Mouse (Mus musculus) hindbrain, embryonic 15.5 days (tissue): ENCODE data around the gene Pacsin2. TPM values are rescaled to one million over a fixed set of nuclear protein-coding genes. Genes with fewer than 3 reads are reported as not detected.
"Not testable (repeated sequence)": the region's sequence is repeated elsewhere in the genome, so short reads cannot be mapped to it uniquely, and the experiment has no call there.

Source experiments
- ATAC-seq: fragments of 200-750 bp; cut with Nextera tagmentation; 2 replicates; pipeline ENCODE4 v1.8.0; 2017; ENCODE audit warnings: low read depth, moderate number of reproducible peaks, moderate TSS enrichment; ENCODE audit not compliant: low FRiP score
- H3K27ac ChIP-seq: fragments of 300-500 bp; sonication (generic); replicated peaks from 2 replicates; pipeline ENCODE4 v1.5.1; 2015; ENCODE audit warnings: mild to moderate bottlenecking, inconsistent platforms
- H3K27me3 ChIP-seq: fragments of 300-500 bp; sonication (generic); 2 replicates; pipeline ENCODE4 v1.6.1; 2015; ENCODE audit warnings: control low read depth, inconsistent platforms
- H3K36me3 ChIP-seq: fragments of 300-500 bp; sonication (generic); 2 replicates; pipeline ENCODE4 v1.6.1; 2015; ENCODE audit warnings: control low read depth, inconsistent platforms
- H3K4me1 ChIP-seq: fragments of 300-500 bp; sonication (generic); replicated peaks from 2 replicates; pipeline ENCODE4 v1.6.1; 2015; ENCODE audit warnings: control low read depth, inconsistent platforms
- H3K4me2 ChIP-seq: fragments of 300-500 bp; sonication (generic); 2 replicates; pipeline ENCODE4 v1.6.1; 2015; ENCODE audit warnings: moderate library complexity, mild to moderate bottlenecking, inconsistent platforms
- H3K4me3 ChIP-seq: fragments of 300-500 bp; sonication (generic); 2 replicates; pipeline ENCODE4 v1.5.1; 2015; ENCODE audit warnings: mild to moderate bottlenecking, inconsistent platforms
- H3K9ac ChIP-seq: fragments of 300-500 bp; sonication (generic); 2 replicates; pipeline ENCODE4 v1.6.1; 2015; ENCODE audit warnings: inconsistent platforms
- H3K9me3 ChIP-seq: fragments of 300-500 bp; sonication (generic); 2 replicates; pipeline ENCODE4 v1.6.1; 2016; ENCODE audit warnings: control low read depth, inconsistent platforms
- WGBS: fragments of 180-500 bp; shearing (Covaris S2); methylation state at CpG from one replicate; pipeline ENCODE4 v1.1.7; 2015; 5-methylcytosine and 5-hydroxymethylcytosine counted together
- polyA plus RNA-seq: library from polyadenylated mRNA; unstranded; fragments of >200 nt; fragmentation: Nextera tagmentation; extraction: Ambion mirVana; gene quantifications from 2 replicates; pipeline ENCODE4 v1.2.1, GENCODE M21; 2015

Gene Pacsin2
- polyA plus RNA-seq, 1 experiment from 2014 or later, result 31.7 TPM

DNA sequence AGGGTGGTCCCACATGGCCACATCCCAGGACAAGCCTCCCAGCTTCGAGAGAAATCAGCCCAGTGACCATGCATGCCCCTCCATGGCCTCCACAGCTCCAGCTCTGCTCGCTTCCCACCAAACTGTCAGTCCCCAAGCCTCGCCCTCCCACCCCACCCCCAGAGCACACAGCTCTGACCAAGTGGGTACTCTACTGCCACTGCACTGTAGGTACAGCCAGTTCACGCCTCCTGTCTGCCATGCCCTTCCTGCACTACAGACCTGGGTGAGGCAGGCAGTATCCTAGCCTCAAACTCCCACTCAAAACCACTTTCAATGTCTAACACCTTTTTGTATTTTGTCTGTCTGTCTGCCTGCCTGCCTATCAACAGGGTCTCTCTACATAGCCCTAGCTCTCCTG is 53.7 kb downstream of the Pacsin2 start:
- 91% methylated on average over 4 of the region's 4 CpGs for WGBS
- Histone ChIP-seq H3K4me3 (no peak overlapping the region), H3K27ac (no peak overlapping the region), H3K4me1 (no peaks in the 10 kb centered on the region), H3K27me3 (no peaks in the 10 kb centered on the region), H3K9me3 (no peaks in the 10 kb centered on the region), H3K9ac (no peak overlapping the region), H3K36me3 (no peaks in the 10 kb centered on the region), H3K4me2 (no peak overlapping the region)
- ATAC-seq, result no peak

DNA sequence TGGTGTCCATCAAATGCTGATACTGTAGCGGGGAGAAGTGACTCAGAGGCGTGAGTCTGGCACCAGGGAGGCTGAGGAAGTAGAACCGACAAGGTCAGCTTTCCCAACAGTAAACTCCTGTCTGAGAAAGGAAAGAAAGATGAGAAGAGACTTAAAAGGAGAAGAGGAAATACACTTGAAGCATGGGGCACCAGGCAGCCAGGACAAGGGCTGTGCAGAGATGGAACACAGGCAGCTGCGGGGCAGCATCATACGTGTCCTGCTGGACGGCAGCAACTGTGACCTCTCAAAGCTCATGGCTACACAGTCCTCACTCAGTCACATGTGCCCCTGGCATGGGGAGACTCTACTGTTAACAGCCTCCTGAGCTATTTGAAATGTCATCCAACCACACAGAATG is 54.1 kb downstream of the Pacsin2 start:
- H3K27me3 ChIP-seq, result no peaks in the 10 kb centered on the region
- no peaks in the 10 kb centered on the region for H3K4me1 ChIP-seq
- 76% methylated on average over 6 of the region's 6 CpGs for WGBS
- H3K36me3 ChIP-seq, result no peaks in the 10 kb centered on the region
- ATAC-seq, result no peak
- H3K9me3 ChIP-seq, result no peaks in the 10 kb centered on the region
- no peak overlapping the region for H3K4me2 ChIP-seq
- H3K9ac ChIP-seq, result no peak overlapping the region
- H3K27ac ChIP-seq, result no peak overlapping the region
- no peak overlapping the region for H3K4me3 ChIP-seq

DNA sequence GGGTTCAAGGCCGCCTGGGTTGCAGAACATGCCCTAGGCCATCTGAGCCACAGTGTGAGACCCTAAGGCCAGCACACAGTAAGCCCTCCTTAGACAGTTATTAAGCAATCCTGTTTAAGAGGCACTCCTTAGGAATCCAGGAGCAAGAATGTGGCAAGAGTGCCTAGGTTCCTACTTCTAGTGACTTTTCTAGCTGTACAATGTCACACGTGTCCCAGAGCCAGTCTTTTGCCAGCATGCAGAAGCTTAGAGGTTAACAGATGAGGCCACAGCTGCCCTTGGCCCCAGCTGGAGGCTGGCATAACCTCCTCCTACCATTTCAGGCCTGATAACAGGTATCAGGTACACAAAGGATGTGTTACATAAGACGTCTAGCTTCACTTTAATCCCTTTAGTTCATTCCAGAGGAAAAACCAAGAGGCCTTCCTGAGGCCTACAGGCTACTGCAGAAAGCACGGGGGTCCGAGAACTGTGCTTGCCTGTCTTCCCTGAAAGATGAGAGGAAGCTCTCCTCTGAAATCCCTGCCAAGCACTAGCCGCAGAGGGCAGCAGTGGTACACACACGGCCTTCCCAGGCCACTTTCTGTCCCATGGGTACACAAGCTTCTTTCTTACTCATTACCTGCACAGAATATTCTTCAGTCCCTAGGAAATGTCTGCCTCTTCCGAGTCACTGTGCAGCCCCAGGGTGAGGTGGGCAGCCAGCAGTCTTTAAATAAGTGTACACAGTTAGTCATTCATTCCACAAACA is 55.5 kb downstream of the Pacsin2 start:
- Histone ChIP-seq H3K9me3 (no peaks in the 10 kb centered on the region), H3K36me3 (no peaks in the 10 kb centered on the region), H3K9ac (no peak overlapping the region), H3K4me2 (no peak overlapping the region), H3K27ac (no peak overlapping the region), H3K4me3 (no peak overlapping the region), H3K27me3 (no peaks in the 10 kb centered on the region), H3K4me1 (no peaks in the 10 kb centered on the region)
- 80% methylated on average over 8 of the region's 8 CpGs for WGBS
- no peak for ATAC-seq

DNA sequence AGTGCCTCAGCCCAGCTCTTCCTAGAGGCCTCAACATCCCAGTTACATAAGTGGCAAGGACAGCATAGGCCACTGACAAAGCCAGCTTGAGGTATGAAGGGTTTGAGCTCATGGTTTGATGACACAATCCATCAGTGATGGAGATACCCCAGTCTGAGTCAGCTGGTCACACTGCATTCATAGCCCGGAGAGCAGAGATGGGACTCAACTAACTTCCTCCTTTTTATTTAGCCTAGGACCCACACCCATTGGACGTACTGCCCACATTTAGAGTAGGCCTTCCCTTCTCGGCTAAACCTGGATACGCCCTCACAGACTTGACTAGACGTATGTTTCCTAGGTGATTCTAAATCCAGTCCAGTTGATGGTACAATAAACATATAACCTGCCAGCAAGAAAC is 56.2 kb downstream of the Pacsin2 start:
- no peaks in the 10 kb centered on the region for H3K27me3 ChIP-seq
- H3K4me1 ChIP-seq, result no peaks in the 10 kb centered on the region
- H3K4me2 ChIP-seq, result no peak overlapping the region
- H3K9me3 ChIP-seq, result no peaks in the 10 kb centered on the region
- H3K9ac ChIP-seq, result no peak overlapping the region
- ATAC-seq, result no peak
- 86% methylated on average over 5 of the region's 5 CpGs for WGBS
- H3K27ac ChIP-seq, result no peak overlapping the region
- H3K4me3 ChIP-seq, result no peak overlapping the region
- no peaks in the 10 kb centered on the region for H3K36me3 ChIP-seq

DNA sequence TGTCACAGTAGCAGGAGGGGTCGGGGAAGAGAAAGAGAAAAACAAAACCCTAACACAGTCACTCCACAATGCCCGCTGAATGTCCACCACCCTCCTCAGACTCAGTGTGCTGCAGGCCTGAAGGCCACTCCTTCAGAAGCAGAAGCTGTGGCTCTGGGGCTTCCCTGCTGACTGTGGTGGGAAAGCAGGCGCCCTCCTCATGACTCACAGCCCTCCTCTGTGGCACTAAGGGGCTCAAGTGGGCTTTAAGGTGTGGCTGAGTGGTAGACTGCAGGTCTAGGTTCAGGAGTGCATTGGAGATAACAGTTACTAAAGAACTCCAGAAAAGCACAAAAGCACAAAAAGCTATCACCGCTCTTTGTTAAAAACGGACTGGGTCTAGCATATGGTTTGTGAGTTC is 56.9 kb downstream of the Pacsin2 start:
- 81% methylated on average over 5 of the region's 5 CpGs for WGBS
- ATAC-seq, result no peak
- H3K4me3 ChIP-seq, result no peak overlapping the region
- H3K27ac ChIP-seq, result no peak overlapping the region
- no peaks in the 10 kb centered on the region for H3K9me3 ChIP-seq
- H3K27me3 ChIP-seq, result no peaks in the 10 kb centered on the region
- no peaks in the 10 kb centered on the region for H3K4me1 ChIP-seq
- no peaks in the 10 kb centered on the region for H3K36me3 ChIP-seq
- no peak overlapping the region for H3K4me2 ChIP-seq
- H3K9ac ChIP-seq, result no peak overlapping the region

DNA sequence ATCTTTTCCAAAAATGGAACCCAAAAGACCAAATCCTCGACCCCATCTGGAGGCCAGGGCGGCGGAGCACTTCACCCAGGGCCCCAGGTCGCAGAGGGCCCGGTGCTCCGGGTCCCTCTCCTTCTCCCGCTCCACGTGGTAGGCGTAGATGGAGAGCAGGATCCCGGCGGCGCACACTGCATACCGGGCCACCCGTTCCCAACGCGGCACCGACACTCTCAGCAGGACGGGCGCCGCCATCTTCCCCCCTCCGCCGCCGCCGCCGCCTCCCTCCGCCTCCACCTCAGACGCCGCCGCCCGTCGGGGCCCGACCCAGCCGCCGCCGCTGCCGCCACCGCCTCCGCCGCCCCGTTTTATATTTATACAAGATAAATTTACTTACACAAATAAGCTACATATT is 58.5 kb downstream of the Pacsin2 start:
- WGBS, result 92% methylated on average over 16 of the region's 40 CpGs
- H3K36me3 ChIP-seq, H3K27me3 ChIP-seq, H3K27ac ChIP-seq, H3K4me2 ChIP-seq, H3K4me1 ChIP-seq, H3K9ac ChIP-seq, H3K9me3 ChIP-seq, H3K4me3 ChIP-seq: not testable (repeated sequence)
- ATAC-seq, result peak; percentile 59; the same call in 1 of the 2 replicates

DNA sequence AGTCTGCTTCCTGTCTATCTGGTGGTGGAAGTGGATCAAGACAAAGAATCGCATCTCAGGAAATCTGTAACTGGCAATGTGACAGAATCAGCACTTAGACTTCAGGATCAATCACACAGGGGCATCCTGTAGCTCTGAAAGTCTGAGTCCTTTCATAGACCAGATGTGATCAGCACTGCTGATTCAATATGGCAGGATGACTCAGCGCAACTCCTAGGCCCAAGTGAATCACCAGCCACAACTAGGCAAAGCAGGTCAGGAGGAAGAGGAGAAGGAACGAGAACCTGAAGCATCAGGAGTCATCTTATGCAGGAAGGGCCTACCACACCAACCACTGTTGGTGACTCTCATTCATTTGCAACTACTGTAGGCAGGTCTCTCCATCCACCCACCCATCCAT is 60.4 kb downstream of the Pacsin2 start:
- H3K4me1 ChIP-seq, result no peaks in the 10 kb centered on the region
- no peak overlapping the region for H3K9ac ChIP-seq
- ATAC-seq, result no peak
- H3K9me3 ChIP-seq, result no peaks in the 10 kb centered on the region
- WGBS, result 96% methylated on average over 3 of the region's 3 CpGs
- no peaks in the 10 kb centered on the region for H3K27me3 ChIP-seq
- no peak overlapping the region for H3K27ac ChIP-seq
- no peak overlapping the region for H3K4me2 ChIP-seq
- H3K36me3 ChIP-seq, result no peaks in the 10 kb centered on the region
- no peak overlapping the region for H3K4me3 ChIP-seq

DNA sequence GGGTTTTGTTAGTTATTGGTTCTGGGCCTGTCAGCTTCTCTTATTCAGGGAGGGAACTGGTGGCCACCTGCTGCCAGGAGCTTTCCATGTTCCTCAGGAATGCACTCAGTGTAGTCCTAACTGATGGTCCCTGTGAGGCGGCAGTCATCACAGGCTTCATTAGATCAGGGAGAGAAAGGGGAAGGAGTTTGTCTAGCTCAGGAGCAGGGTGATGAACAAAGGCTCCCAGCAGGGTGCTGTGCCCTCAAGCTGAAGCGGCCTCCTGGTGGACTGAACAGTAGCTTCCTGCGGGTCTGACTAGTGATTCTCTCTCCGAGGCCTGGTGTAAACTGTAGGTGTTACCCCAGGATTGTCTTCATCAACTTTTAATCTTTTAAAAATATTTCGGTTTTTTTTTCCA is 61.4 kb downstream of the Pacsin2 start:
- Histone ChIP-seq H3K9me3 (no peaks in the 10 kb centered on the region), H3K4me1 (no peaks in the 10 kb centered on the region), H3K4me2 (no peak overlapping the region), H3K27me3 (no peaks in the 10 kb centered on the region), H3K9ac (no peak overlapping the region), H3K36me3 (no peaks in the 10 kb centered on the region), H3K27ac (no peak overlapping the region), H3K4me3 (no peak overlapping the region)
- no peak for ATAC-seq
- 43% methylated on average over 5 of the region's 5 CpGs for WGBS

DNA sequence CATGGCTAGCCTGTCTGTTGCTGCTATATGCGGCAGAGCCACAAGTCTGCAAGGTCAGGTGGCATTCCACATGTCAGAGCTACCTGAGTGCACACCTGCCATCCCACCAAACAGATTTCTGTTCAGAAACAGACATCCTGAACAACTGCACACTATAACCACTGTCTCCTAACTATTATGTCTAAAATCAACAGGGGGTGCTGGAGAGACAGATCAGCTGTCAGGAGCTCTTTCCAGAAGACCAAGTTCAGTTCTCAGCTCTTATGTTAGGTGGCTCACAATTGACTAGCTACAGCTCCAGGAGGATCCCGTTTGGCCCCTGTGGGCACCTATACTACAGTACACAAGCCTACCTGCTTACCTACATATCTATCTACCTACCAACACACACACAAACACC is 71.7 kb downstream of the Pacsin2 start:
- Histone ChIP-seq H3K9me3 (no peaks in the 10 kb centered on the region), H3K4me3 (no peak overlapping the region), H3K27me3 (no peaks in the 10 kb centered on the region), H3K9ac (no peak overlapping the region), H3K4me1 (no peaks in the 10 kb centered on the region), H3K36me3 (no peaks in the 10 kb centered on the region), H3K4me2 (no peak overlapping the region), H3K27ac (no peak overlapping the region)
- 85% methylated on average over 2 of the region's 2 CpGs for WGBS
- ATAC-seq, result no peak

DNA sequence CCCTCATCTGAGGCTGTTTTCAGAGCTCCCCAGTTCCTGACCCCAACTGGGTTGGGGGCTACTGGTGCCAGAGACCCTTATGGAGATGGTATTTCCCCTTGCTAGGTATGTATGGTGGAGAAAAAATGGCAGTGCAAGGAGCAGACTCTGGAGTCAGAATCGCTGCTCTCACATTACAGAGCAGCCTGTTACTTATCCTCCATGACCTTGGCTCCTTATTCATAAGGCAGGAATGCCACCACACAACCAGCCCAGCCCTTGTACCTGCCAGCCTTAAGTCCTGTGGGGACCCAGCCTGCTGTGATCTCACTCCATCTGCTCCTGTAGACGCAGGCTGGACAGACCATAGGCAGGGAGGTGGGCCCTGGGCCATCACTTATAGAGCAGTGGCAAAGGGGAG is 76.5 kb downstream of the Pacsin2 start:
- 86% methylated on average over 2 of the region's 2 CpGs for WGBS
- H3K27ac ChIP-seq, result no peak overlapping the region
- H3K27me3 ChIP-seq, result no peaks in the 10 kb centered on the region
- ATAC-seq, result no peak
- no peaks in the 10 kb centered on the region for H3K4me1 ChIP-seq
- H3K9me3 ChIP-seq, result no peaks in the 10 kb centered on the region
- no peak overlapping the region for H3K4me2 ChIP-seq
- H3K36me3 ChIP-seq, result no peaks in the 10 kb centered on the region
- H3K9ac ChIP-seq, result no peak overlapping the region
- no peak overlapping the region for H3K4me3 ChIP-seq

DNA sequence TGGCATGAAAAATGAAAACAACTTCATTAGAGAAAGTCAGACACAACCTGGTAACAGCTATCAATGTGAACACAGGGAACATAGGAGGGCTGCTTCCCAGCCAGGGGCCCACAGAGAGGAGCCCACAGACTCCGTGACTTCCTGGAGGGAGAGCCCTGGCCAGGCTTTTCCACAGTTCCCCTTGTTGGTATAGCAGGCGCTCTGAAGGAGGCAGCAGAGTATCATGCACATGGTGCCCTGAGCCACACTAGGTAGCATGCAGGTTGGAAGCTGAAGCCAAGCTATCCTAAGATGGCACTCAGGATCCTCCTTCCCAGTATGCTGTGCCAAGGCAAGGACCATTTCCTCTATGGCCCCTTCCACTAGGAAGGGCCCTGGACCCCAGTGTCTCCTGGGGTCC is 80.8 kb downstream of the Pacsin2 start:
- Histone ChIP-seq H3K27me3 (no peaks in the 10 kb centered on the region), H3K27ac (no peak overlapping the region), H3K36me3 (no peaks in the 10 kb centered on the region), H3K4me3 (no peak overlapping the region), H3K4me1 (no peaks in the 10 kb centered on the region), H3K9me3 (no peaks in the 10 kb centered on the region), H3K9ac (no peak overlapping the region), H3K4me2 (no peak overlapping the region)
- ATAC-seq, result no peak
- 90% methylated on average over 2 of the region's 2 CpGs for WGBS

DNA sequence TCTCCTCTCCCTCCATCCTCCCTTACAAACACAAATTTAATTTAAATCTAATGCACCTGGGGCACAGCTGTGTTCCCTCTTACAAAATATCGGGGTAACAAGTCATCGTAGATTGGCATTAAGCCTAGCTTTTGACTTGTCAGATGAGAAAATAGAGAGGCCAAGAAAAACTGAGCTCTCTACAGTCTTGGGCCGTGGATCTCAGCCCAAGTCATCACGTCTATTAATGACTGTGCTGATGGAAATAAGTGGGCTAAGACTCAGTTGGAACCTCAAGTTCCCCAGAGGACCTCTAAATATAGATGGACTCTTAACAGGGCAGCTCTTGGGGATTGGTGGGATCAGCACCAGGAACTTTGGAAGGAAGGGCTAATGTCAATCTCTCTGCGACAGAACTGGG is 81.3 kb downstream of the Pacsin2 start:
- no peak overlapping the region for H3K27ac ChIP-seq
- no peak overlapping the region for H3K4me3 ChIP-seq
- ATAC-seq, result no peak
- no peaks in the 10 kb centered on the region for H3K36me3 ChIP-seq
- H3K9me3 ChIP-seq, result no peaks in the 10 kb centered on the region
- H3K4me1 ChIP-seq, result no peaks in the 10 kb centered on the region
- 94% methylated on average over 5 of the region's 5 CpGs for WGBS
- no peak overlapping the region for H3K4me2 ChIP-seq
- no peak overlapping the region for H3K9ac ChIP-seq
- H3K27me3 ChIP-seq, result no peaks in the 10 kb centered on the region

DNA sequence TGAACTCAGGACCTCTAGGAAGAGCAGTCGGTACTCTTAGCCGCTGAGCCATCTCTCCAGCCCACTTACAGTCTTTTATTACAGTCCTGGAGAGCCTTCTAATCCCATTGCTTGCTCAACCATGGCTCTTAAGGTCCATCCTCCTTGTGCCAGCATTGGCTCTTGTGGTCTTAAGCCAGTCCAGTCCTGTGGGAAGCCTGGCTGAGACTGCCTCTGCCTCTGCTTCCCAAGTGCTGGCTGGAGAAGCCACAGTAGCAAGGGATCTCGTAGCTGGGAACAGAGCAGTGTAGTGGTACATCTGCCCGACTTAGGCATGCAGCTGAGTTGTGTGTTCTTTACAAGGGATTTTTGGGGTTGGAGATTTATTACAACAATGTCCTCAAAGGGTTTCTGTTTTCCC is 81.9 kb downstream of the Pacsin2 start:
- Histone ChIP-seq H3K9ac (no peak overlapping the region), H3K4me2 (no peak overlapping the region), H3K36me3 (no peaks in the 10 kb centered on the region), H3K27me3 (no peaks in the 10 kb centered on the region), H3K9me3 (no peaks in the 10 kb centered on the region), H3K4me1 (no peaks in the 10 kb centered on the region), H3K27ac (no peak overlapping the region), H3K4me3 (no peak overlapping the region)
- no peak for ATAC-seq
- WGBS, result 94% methylated on average over 4 of the region's 4 CpGs
